Comparison of ENCODE assay signal across 8 mouse cellular contexts in genomic region chr3:94974026-94974527, GRCm38 (mm10). TPM values are rescaled to one million over a fixed set of nuclear protein-coding genes. Genes with fewer than 3 reads are reported as not detected.
DNase-seq lines count a peak whose midpoint lies in the region; ATAC-seq and TF ChIP-seq lines count a peak whose summit lies in the region.

No protein-coding gene starts in this region.

- no peaks in the 10 kb centered on the region for H3K27me3 ChIP-seq in embryonic facial prominence, embryonic 15.5 days
- no peaks in the 10 kb centered on the region for H3K27me3 ChIP-seq in limb, embryonic 10.5 days (ENCODE audit: low read depth, poor library complexity, severe bottlenecking)
- no peaks in the 10 kb centered on the region for H3K27me3 ChIP-seq in neural tube, embryonic 15.5 days (replicated peaks)

- H3K36me3 ChIP-seq in embryonic facial prominence, embryonic 15.5 days: peaks cover 12% of the 10 kb centered on the region
- H3K36me3 ChIP-seq in limb, embryonic 10.5 days: peaks cover 18% of the 10 kb centered on the region
- no peaks in the 10 kb centered on the region; the same call in 1 of the 2 replicates for H3K36me3 ChIP-seq in neural tube, embryonic 15.5 days

- WGBS in lung, adult 2 months: 20% methylated on average over 9 of the region's 9 CpGs
- WGBS in embryonic facial prominence, embryonic 15.5 days: 19% methylated on average over 9 of the region's 9 CpGs
- 24% methylated on average over 9 of the region's 9 CpGs for WGBS in limb, embryonic 10.5 days
- 18% methylated on average over 9 of the region's 9 CpGs for WGBS in neural tube, embryonic 15.5 days

- no peak for TF ChIP-seq CTCF in lung, adult 2 months (IDR thresholded peaks at IDR 0.05; ENCODE audit: insufficient read depth, low read length)

- no peak for TF ChIP-seq POLR2A in lung, adult 2 months (IDR thresholded peaks at IDR 0.05; ENCODE audit: borderline replicate concordance, extremely low read depth, low read depth, low read length)

- no peak for DNase-seq in lung, adult 2 months
- DNase-seq in lung, postnatal 4 days: no peak
- no peak for DNase-seq in limb, embryonic 10.5 days (ENCODE audit: low spot score)
- no peak for DNase-seq in spleen, postnatal 10 days (ENCODE audit: low spot score in 2 of 2)
- DNase-seq in cerebellum, adult 9-11 months: no peak
- no peak for DNase-seq in kidney, adult 18-20 months

- H3K9me3 ChIP-seq in embryonic facial prominence, embryonic 15.5 days (replicated peaks): no peaks in the 10 kb centered on the region
- no peaks in the 10 kb centered on the region for H3K9me3 ChIP-seq in limb, embryonic 10.5 days (replicated peaks)
- H3K9me3 ChIP-seq in neural tube, embryonic 15.5 days (replicated peaks): no peaks in the 10 kb centered on the region

- peak overlapping the region; percentile 73 for H3K4me2 ChIP-seq in embryonic facial prominence, embryonic 15.5 days (replicated peaks)
- H3K4me2 ChIP-seq in neural tube, embryonic 15.5 days: peak overlapping the region; percentile 76

- peak; percentile 5; the same call in 1 of the 2 replicates for ATAC-seq in embryonic facial prominence, embryonic 15.5 days (ENCODE audit: insufficient number of reproducible peaks, low FRiP score, low TSS enrichment, low read depth)
- peak; percentile 37 for ATAC-seq in neural tube, embryonic 15.5 days (ENCODE audit: low FRiP score)

- H3K27ac ChIP-seq in embryonic facial prominence, embryonic 15.5 days (replicated peaks): peak overlapping the region; percentile 94; the same call in 1 of the 2 replicates
- H3K27ac ChIP-seq in limb, embryonic 10.5 days: peak overlapping the region; percentile 96
- no peak overlapping the region; the same call in 1 of the 2 replicates for H3K27ac ChIP-seq in neural tube, embryonic 15.5 days (replicated peaks)

- H3K4me1 ChIP-seq in lung, adult 2 months (ENCODE audit: control insufficient read depth, insufficient read depth, low read length): peaks cover 8% of the 10 kb centered on the region; the same call in 1 of the 2 replicates
- peaks cover 16% of the 10 kb centered on the region for H3K4me1 ChIP-seq in embryonic facial prominence, embryonic 15.5 days
- H3K4me1 ChIP-seq in limb, embryonic 10.5 days: peaks cover 11% of the 10 kb centered on the region
- peaks cover 32% of the 10 kb centered on the region for H3K4me1 ChIP-seq in neural tube, embryonic 15.5 days

- peak overlapping the region; percentile 35 for H3K9ac ChIP-seq in embryonic facial prominence, embryonic 15.5 days
- peak overlapping the region; percentile 99 for H3K9ac ChIP-seq in neural tube, embryonic 15.5 days (replicated peaks)

- H3K4me3 ChIP-seq in lung, adult 2 months (replicated peaks; ENCODE audit: extremely low read depth, low read depth, low read length): peak overlapping the region; percentile 31
- H3K4me3 ChIP-seq in embryonic facial prominence, embryonic 15.5 days (replicated peaks): peak overlapping the region; percentile 98
- H3K4me3 ChIP-seq in limb, embryonic 10.5 days: peak overlapping the region; percentile 91
- H3K4me3 ChIP-seq in neural tube, embryonic 15.5 days (replicated peaks): peak overlapping the region; percentile 95

RNA-seq across cellular contexts. Expression of gene Pi4kb, which starts 0.5 kb away (rescaled TPM):
- 33.8 and 38.1 TPM in 2 replicates for polyA plus RNA-seq in lung, adult 2 months (2012; rRNA removed)
- 24.3 and 29.0 TPM in 2 replicates for polyA plus RNA-seq in embryonic facial prominence, embryonic 15.5 days (2015; fragmentation: Nextera tagmentation; extraction: Ambion mirVana)
- 18.9 and 22.2 TPM in 2 replicates for polyA plus RNA-seq in limb, embryonic 10.5 days (2016; fragmentation: Nextera tagmentation; extraction: Ambion mirVana)
- polyA plus RNA-seq in neural tube, embryonic 15.5 days (2015; fragmentation: Nextera tagmentation; extraction: Ambion mirVana): 22.5 and 23.8 TPM in 2 replicates

RNA-seq across cellular contexts. Expression of gene Rfx5, which starts 20.2 kb away (rescaled TPM):
- 10.5 and 14.6 TPM in 2 replicates for polyA plus RNA-seq in lung, adult 2 months (2012; rRNA removed)
- 8.7 and 11.0 TPM in 2 replicates for polyA plus RNA-seq in embryonic facial prominence, embryonic 15.5 days (2015; fragmentation: Nextera tagmentation; extraction: Ambion mirVana)
- 6.7 and 10.8 TPM in 2 replicates for polyA plus RNA-seq in limb, embryonic 10.5 days (2016; fragmentation: Nextera tagmentation; extraction: Ambion mirVana)
- 7.1 and 8.0 TPM in 2 replicates for polyA plus RNA-seq in neural tube, embryonic 15.5 days (2015; fragmentation: Nextera tagmentation; extraction: Ambion mirVana)

RNA-seq across cellular contexts. Expression of gene Zfp687, which starts 41.2 kb away (rescaled TPM):
- polyA plus RNA-seq in lung, adult 2 months (2012; rRNA removed): 19.2 and 20.6 TPM in 2 replicates
- 21.4 and 25.2 TPM in 2 replicates for polyA plus RNA-seq in embryonic facial prominence, embryonic 15.5 days (2015; fragmentation: Nextera tagmentation; extraction: Ambion mirVana)
- polyA plus RNA-seq in limb, embryonic 10.5 days (2016; fragmentation: Nextera tagmentation; extraction: Ambion mirVana): 38.6 and 40.8 TPM in 2 replicates
- 16.6 and 17.7 TPM in 2 replicates for polyA plus RNA-seq in neural tube, embryonic 15.5 days (2015; fragmentation: Nextera tagmentation; extraction: Ambion mirVana)

RNA-seq across cellular contexts. Expression of gene Selenbp1, which starts 41.2 kb away (rescaled TPM):
- polyA plus RNA-seq in lung, adult 2 months (2012; rRNA removed): 865 and 921 TPM in 2 replicates
- polyA plus RNA-seq in embryonic facial prominence, embryonic 15.5 days (2015; fragmentation: Nextera tagmentation; extraction: Ambion mirVana): 51.5 and 61.5 TPM in 2 replicates
- 8.5 and 12.5 TPM in 2 replicates for polyA plus RNA-seq in limb, embryonic 10.5 days (2016; fragmentation: Nextera tagmentation; extraction: Ambion mirVana)
- 15.3 and 28.7 TPM in 2 replicates for polyA plus RNA-seq in neural tube, embryonic 15.5 days (2015; fragmentation: Nextera tagmentation; extraction: Ambion mirVana)

Comparison
In these comparisons a context has a peak if more than half of its experiments do, and no peak if none do; other contexts are left out.
1. H3K4me3 ChIP-seq: peak in every context shown above with its lines; median percentile 98 in embryonic facial prominence, embryonic 15.5 days; 95 in neural tube, embryonic 15.5 days; 91 in limb, embryonic 10.5 days; 31 in lung, adult 2 months.